In the genomic region with DNA sequence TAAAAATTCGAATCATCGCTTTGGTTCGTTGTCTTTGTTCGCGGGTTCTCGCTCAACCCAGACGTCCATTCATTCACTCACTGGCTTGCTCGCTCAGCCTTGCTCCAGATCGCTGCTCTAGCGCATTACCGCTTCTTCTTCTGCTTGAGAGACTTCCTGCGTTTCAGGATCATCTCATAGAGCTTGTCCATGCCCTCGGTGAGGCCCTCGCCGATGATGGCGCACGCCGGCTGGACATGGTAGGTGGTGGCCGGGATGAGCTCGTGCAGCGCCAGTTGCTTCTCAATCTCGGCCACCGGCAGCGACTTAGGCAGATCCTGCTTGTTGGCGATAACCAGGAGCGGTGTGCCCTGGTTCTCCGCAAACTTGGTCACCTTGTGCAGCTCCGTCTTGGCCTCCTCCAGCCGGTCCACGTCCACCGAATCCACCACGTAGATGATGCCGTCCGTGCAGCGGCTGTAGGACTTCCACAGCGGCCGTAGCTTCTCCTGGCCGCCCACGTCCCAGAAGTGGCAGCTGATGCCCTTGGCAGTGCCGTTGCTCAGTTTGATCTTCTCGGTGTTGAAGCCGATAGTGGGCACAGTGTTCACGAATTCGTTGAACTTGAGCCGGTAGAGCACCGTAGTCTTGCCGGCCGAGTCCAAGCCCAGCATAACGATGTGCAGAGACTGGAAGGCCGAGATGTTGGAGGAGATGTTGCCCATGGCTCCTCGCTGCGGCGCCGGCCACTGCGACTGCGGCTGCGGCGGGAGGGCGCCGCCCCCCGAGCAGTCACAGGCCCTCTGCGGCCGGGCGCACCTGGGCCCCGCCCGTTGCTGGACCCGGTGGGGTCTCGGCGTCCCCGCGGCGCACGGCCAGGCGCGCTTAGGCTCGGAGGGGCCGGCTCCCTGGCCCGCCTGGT, we compare ENCODE assay signal across 8 mouse cellular contexts. TPM values are rescaled to one million over a fixed set of nuclear protein-coding genes. Genes with fewer than 3 reads are reported as not detected.
A peak's percentile ranks its signal among the peaks of the same experiment; 100 is the strongest.
DNase-seq lines count a peak whose midpoint lies in the region; ATAC-seq lines count a peak whose summit lies in the region.

No protein-coding gene starts in this region.

- H3K27ac ChIP-seq in midbrain, embryonic 14.5 days (replicated peaks; ENCODE audit: low read depth, low read length): peak overlapping the region; percentile 99
- peak overlapping the region; percentile 84 for H3K27ac ChIP-seq in stomach, embryonic 15.5 days

- peak; percentile 51 for DNase-seq in cerebellum, adult 11-12 months
- peak; percentile 28 to 50 for DNase-seq in frontal cortex, postnatal 14 days (ENCODE audit: low spot score in 2 of 2)
- peak; percentile 68 for DNase-seq in induced T-regulatory cell, adult 2 months (ENCODE audit: low read depth)
- peak; percentile 10 for DNase-seq in liver
- DNase-seq in midbrain, embryonic 14.5 days: peak; percentile 69

- H3K9me3 ChIP-seq in erythroblast, embryonic 14.5 days (ENCODE audit: control insufficient read depth, low read length): peaks cover 5% of the 10 kb centered on the region; the same call in 1 of the 2 replicates
- no peaks in the 10 kb centered on the region for H3K9me3 ChIP-seq in midbrain, embryonic 14.5 days (ENCODE audit: control insufficient read depth, low read length)
- H3K9me3 ChIP-seq in stomach, embryonic 15.5 days: no peaks in the 10 kb centered on the region

- no peak for ATAC-seq in erythroblast, adult 5-6 weeks (replicated peaks; ENCODE audit: low FRiP score, poor library complexity, severe bottlenecking)
- ATAC-seq in midbrain, embryonic 14.5 days (ENCODE audit: low FRiP score, low TSS enrichment): peak; percentile 51
- ATAC-seq in stomach, embryonic 15.5 days (ENCODE audit: insufficient read depth, low FRiP score, low read depth): peak; percentile 36

- peak overlapping the region; percentile 89 for H3K4me2 ChIP-seq in midbrain, embryonic 14.5 days (ENCODE audit: low read length)
- peak overlapping the region; percentile 81 for H3K4me2 ChIP-seq in stomach, embryonic 15.5 days

- H3K4me1 ChIP-seq in erythroblast, embryonic 14.5 days (ENCODE audit: control insufficient read depth): peaks cover 8% of the 10 kb centered on the region
- H3K4me1 ChIP-seq in midbrain, embryonic 14.5 days (ENCODE audit: control insufficient read depth, insufficient read depth, low read length): peaks cover 18% of the 10 kb centered on the region; the same call in 1 of the 2 replicates
- peaks cover 15% of the 10 kb centered on the region; the same call in 1 of the 2 replicates for H3K4me1 ChIP-seq in stomach, embryonic 15.5 days

- WGBS in midbrain, embryonic 14.5 days: under 1% methylated on average over 78 of the region's 78 CpGs
- WGBS in stomach, embryonic 15.5 days: under 1% methylated on average over 77 of the region's 78 CpGs

- H3K4me3 ChIP-seq in erythroblast, embryonic 14.5 days (replicated peaks): peak overlapping the region; percentile 51
- peak overlapping the region; percentile 97 for H3K4me3 ChIP-seq in midbrain, embryonic 14.5 days (replicated peaks; ENCODE audit: low read depth, low read length)
- peak overlapping the region; percentile 60 for H3K4me3 ChIP-seq in stomach, embryonic 15.5 days (replicated peaks)

- peak overlapping the region; percentile 99 for H3K9ac ChIP-seq in midbrain, embryonic 14.5 days (replicated peaks; ENCODE audit: low read length)
- H3K9ac ChIP-seq in stomach, embryonic 15.5 days: peak overlapping the region; percentile 79

- H3K36me3 ChIP-seq in erythroblast, embryonic 14.5 days (ENCODE audit: control insufficient read depth): no peaks in the 10 kb centered on the region
- peaks cover 10% of the 10 kb centered on the region for H3K36me3 ChIP-seq in midbrain, embryonic 14.5 days (ENCODE audit: control insufficient read depth, insufficient read depth, low read length)
- H3K36me3 ChIP-seq in stomach, embryonic 15.5 days: no peaks in the 10 kb centered on the region

- H3K27me3 ChIP-seq in erythroblast, embryonic 14.5 days (ENCODE audit: control insufficient read depth): peaks cover 56% of the 10 kb centered on the region
- H3K27me3 ChIP-seq in midbrain, embryonic 14.5 days (ENCODE audit: control insufficient read depth, insufficient read depth, low read length): no peaks in the 10 kb centered on the region
- no peaks in the 10 kb centered on the region for H3K27me3 ChIP-seq in stomach, embryonic 15.5 days (replicated peaks)

RNA-seq across cellular contexts. Expression of a gene that starts 0.8 kb away (rescaled TPM):
- polyA plus RNA-seq in erythroblast, embryonic 14.5 days (2012): 0.02 and 0.03 TPM in 2 replicates
- 0.96 and 2.9 TPM in 2 replicates for total RNA-seq in erythroblast, adult 5-6 weeks (2015; ENCODE audit: low replicate concordance)
- total RNA-seq in erythroblast, adult 5-6 weeks (2017; ENCODE audit: low replicate concordance): 1.8 and 3.5 TPM in 2 replicates
- 23.4 and 30.3 TPM in 2 replicates for polyA plus RNA-seq in midbrain, embryonic 14.5 days (2014; fragmentation: Nextera tagmentation; extraction: Ambion mirVana)
- polyA plus RNA-seq in stomach, embryonic 15.5 days (2015; fragmentation: Nextera tagmentation; extraction: Ambion mirVana): 10.5 and 11.8 TPM in 2 replicates

Comparison
In these comparisons a context has a peak if more than half of its experiments do, and no peak if none do; other contexts are left out.
1. DNase-seq: peak in every context shown above with its lines; median percentile 69 in midbrain, embryonic 14.5 days; 68 in induced T-regulatory cell, adult 2 months; 51 in cerebellum, adult 11-12 months; 39 in frontal cortex, postnatal 14 days; 10 in liver.
2. RNA of a gene that starts 0.8 kb away (polyA plus RNA-seq): 23.4 to 30.3 TPM in midbrain, embryonic 14.5 days and 10.5 to 11.8 TPM in stomach, embryonic 15.5 days; 0.02 to 0.03 TPM in erythroblast, embryonic 14.5 days; every median in the first group is over 10 times any median in the second.
3. Peak in every context shown above with its lines, with median percentiles within 50 percentile points of each other: H3K4me3 ChIP-seq.